Mouse (Mus musculus): Measurements from ENCODE around the gene Srrd. TPM values are rescaled to one million over a fixed set of nuclear protein-coding genes. Genes with fewer than 3 reads are reported as not detected.

The Srrd gene
- total RNA-seq, 2 experiments from 2014 or later = 22.6 to 24.8 TPM

GRCm38 (mm10) chr5:112295162-112295561 lies 47.7 kb downstream of the Srrd start:
- intact Hi-C loops (cut with DNase I) = no loop called here
- no peak for DNase-seq (ENCODE audit: low spot score in 2 of 2)

- no peak for DNase-seq (ENCODE audit: low spot score in 2 of 2)
- intact Hi-C loops (cut with DNase I) = no loop called here
Measured at GRCm38 (mm10) chr5:112294696-112295095, 48.1 kb downstream of the Srrd start.

- intact Hi-C loops (cut with DNase I) = no loop called here
Measured at GRCm38 (mm10) chr5:112293800-112294199, 49.0 kb downstream of the Srrd start.

GRCm38 (mm10) chr5:112292343-112292980 lies 50.4 kb downstream of the Srrd start:
- no peak for DNase-seq (ENCODE audit: low spot score in 2 of 2)
- intact Hi-C loops (cut with DNase I) = no loop called here

More at GRCm38 (mm10) chr5:112293800-112294199, 49.0 kb downstream of the Srrd start:
- DNase-seq (ENCODE audit: low spot score in 2 of 2) = no peak

GRCm38 (mm10) chr5:112291866-112292265 lies 51.0 kb downstream of the Srrd start:
- intact Hi-C loops (cut with DNase I) = no loop called here
- no peak for DNase-seq (ENCODE audit: low spot score in 2 of 2)

- no peak for DNase-seq (ENCODE audit: low spot score in 2 of 2)
- intact Hi-C loops (cut with DNase I) = no loop called here
Measured at GRCm38 (mm10) chr5:112290536-112290880, 52.3 kb downstream of the Srrd start.

GRCm38 (mm10) chr5:112289819-112290535 lies 52.9 kb downstream of the Srrd start:
- intact Hi-C loops (cut with DNase I) = no loop called here
- no peak for DNase-seq (ENCODE audit: low spot score in 2 of 2)

- intact Hi-C loops (cut with DNase I) = no loop called here
- no peak for DNase-seq (ENCODE audit: low spot score in 2 of 2)
Measured at GRCm38 (mm10) chr5:112289236-112289635, 53.6 kb downstream of the Srrd start.

- DNase-seq (ENCODE audit: low spot score in 2 of 2) = no peak
- intact Hi-C loops (cut with DNase I) = no loop called here
Measured at GRCm38 (mm10) chr5:112288193-112289141, 54.4 kb downstream of the Srrd start.

GRCm38 (mm10) chr5:112287652-112288051 lies 55.2 kb downstream of the Srrd start:
- no peak for DNase-seq (ENCODE audit: low spot score in 2 of 2)
- intact Hi-C loops (cut with DNase I) = no loop called here

Other genes with a start within 250 kb of the Srrd start
- 1 to 10 TPM in 1 of 2 experiments, under 1 TPM in 1; 0.78 to 1.0 TPM for gene Cryba4, start 90.5 kb downstream of the Srrd start, total RNA-seq (2021)
- 1 to 10 TPM; 7.7 to 9.9 TPM for gene Crybb1, start 87.2 kb downstream of the Srrd start, total RNA-seq (2021)
- gene Tpst2, start 66.3 kb downstream of the Srrd start, total RNA-seq (2021) = 10 to 100 TPM; 39.0 to 43.9 TPM
- gene Tfip11, start 16.7 kb downstream of the Srrd start, total RNA-seq (2021) = 10 to 100 TPM; 39.9 to 40.0 TPM
- gene Hps4, start within 50 bp of the Srrd start, total RNA-seq (2021) = 10 to 100 TPM; 24.3 to 29.3 TPM
- not detected for gene Gm6583, start 13.0 kb upstream of the Srrd start, total RNA-seq (2021)
- 100 to 1,000 TPM; 176 TPM for gene Asphd2, start 51.8 kb upstream of the Srrd start, total RNA-seq (2021)
- not detected for gene Gm6588, start 106.4 kb upstream of the Srrd start, total RNA-seq (2021)
- gene Sez6l, start 234.1 kb upstream of the Srrd start, total RNA-seq (2021) = 100 to 1,000 TPM; 153 to 166 TPM

Measured in left cerebral cortex, postnatal 25 days (tissue).